Mouse (Mus musculus) heart, embryonic 12.5 days (tissue): Measurements from ENCODE around the gene Def8. TPM values are rescaled to one million over a fixed set of nuclear protein-coding genes. Genes with fewer than 3 reads are reported as not detected.
"Not testable (repeated sequence)": the region's sequence is repeated elsewhere in the genome, so short reads cannot be mapped to it uniquely, and the experiment has no call there.

Experiments
- ATAC-seq: fragments of 200-750 bp; cut with Nextera tagmentation; 2 replicates; pipeline ENCODE4 v1.8.0; 2017; ENCODE audit warnings: moderate TSS enrichment, moderate library complexity; ENCODE audit not compliant: insufficient number of reproducible peaks, low FRiP score
- H3K27ac ChIP-seq: fragments of 300-500 bp; sonication (generic); 2 replicates; pipeline ENCODE4 v1.5.1; 2016; ENCODE audit warnings: mild to moderate bottlenecking, moderate library complexity; ENCODE audit not compliant: poor library complexity, severe bottlenecking
- H3K27me3 ChIP-seq: fragments of 300-500 bp; sonication (generic); replicated peaks from 2 replicates; pipeline ENCODE4 v1.6.1; 2016; ENCODE audit warnings: mild to moderate bottlenecking, moderate library complexity
- H3K36me3 ChIP-seq: fragments of 300-500 bp; sonication (generic); 2 replicates; pipeline ENCODE4 v1.6.1; 2016; ENCODE audit warnings: mild to moderate bottlenecking, moderate library complexity
- H3K4me1 ChIP-seq: fragments of 300-500 bp; sonication (generic); replicated peaks from 2 replicates; pipeline ENCODE4 v1.6.1; 2016; ENCODE audit warnings: mild to moderate bottlenecking
- H3K4me2 ChIP-seq: fragments of 300-500 bp; sonication (generic); 2 replicates; pipeline ENCODE4 v1.6.1; 2016; ENCODE audit warnings: mild to moderate bottlenecking, moderate library complexity
- H3K4me3 ChIP-seq: fragments of 300-500 bp; sonication (generic); 2 replicates; pipeline ENCODE4 v1.5.1; 2016; ENCODE audit warnings: mild to moderate bottlenecking
- H3K9ac ChIP-seq: fragments of 300-500 bp; sonication (generic); 2 replicates; pipeline ENCODE4 v1.6.1; 2016; ENCODE audit warnings: mild to moderate bottlenecking, moderate library complexity
- H3K9me3 ChIP-seq: fragments of 300-500 bp; sonication (generic); replicated peaks from 2 replicates; pipeline ENCODE4 v1.6.1; 2016; ENCODE audit warnings: mild to moderate bottlenecking, moderate library complexity
- WGBS: fragments of 180-500 bp; shearing (Covaris S2); methylation state at CpG from one replicate; pipeline ENCODE4 v1.1.7; 2016; 5-methylcytosine and 5-hydroxymethylcytosine counted together
- polyA plus RNA-seq: library from polyadenylated mRNA; unstranded; fragments of >200 nt; fragmentation: Nextera tagmentation; extraction: Ambion mirVana; gene quantifications from 2 replicates; pipeline ENCODE4 v1.2.1, GENCODE M21; 2016

The Def8 gene
- polyA plus RNA-seq, 1 experiment from 2014 or later: 34.7 TPM

GRCm38 (mm10) chr8:123422781-123423159 lies 557 bp upstream of the Def8 start:
- WGBS: 9% methylated on average over 3 of the region's 3 CpGs
- peak overlapping the region; percentile 66; the same call in 1 of the 2 replicates for H3K4me2 ChIP-seq
- H3K4me3 ChIP-seq: no peak overlapping the region
- H3K4me1 ChIP-seq: peaks cover 4% of the 10 kb centered on the region; the same call in 1 of the 2 replicates
- no peak overlapping the region for H3K27ac ChIP-seq
- no peak for ATAC-seq
- H3K9ac ChIP-seq: no peak overlapping the region
- H3K36me3 ChIP-seq: no peaks in the 10 kb centered on the region
- H3K27me3 ChIP-seq: peaks cover 16% of the 10 kb centered on the region
- H3K9me3 ChIP-seq: peaks cover 15% of the 10 kb centered on the region

GRCm38 (mm10) chr8:123426511-123427509 lies 3.5 kb downstream of the Def8 start:
- ATAC-seq: no peak
- Histone ChIP-seq H3K36me3 (no peaks in the 10 kb centered on the region), H3K27me3 (no peaks in the 10 kb centered on the region), H3K4me1 (peaks cover 4% of the 10 kb centered on the region; the same call in 1 of the 2 replicates), H3K9me3 (peaks cover 50% of the 10 kb centered on the region), H3K4me2 (no peak overlapping the region), H3K27ac (no peak overlapping the region), H3K9ac (no peak overlapping the region), H3K4me3 (no peak overlapping the region)
- WGBS: 93% methylated on average over 27 of the region's 27 CpGs

GRCm38 (mm10) chr8:123427639-123428275 lies 4.4 kb downstream of the Def8 start:
- WGBS: 93% methylated on average over 24 of the region's 24 CpGs
- no peaks in the 10 kb centered on the region for H3K4me1 ChIP-seq
- ATAC-seq: no peak
- no peak overlapping the region for H3K4me3 ChIP-seq
- H3K9me3 ChIP-seq: peaks cover 59% of the 10 kb centered on the region
- H3K4me2 ChIP-seq: no peak overlapping the region
- H3K27ac ChIP-seq: no peak overlapping the region
- no peaks in the 10 kb centered on the region for H3K27me3 ChIP-seq
- H3K9ac ChIP-seq: no peak overlapping the region
- no peaks in the 10 kb centered on the region for H3K36me3 ChIP-seq

- H3K4me1 ChIP-seq: no peaks in the 10 kb centered on the region
- H3K4me2 ChIP-seq: no peak overlapping the region
- no peak overlapping the region for H3K27ac ChIP-seq
- H3K9ac ChIP-seq: no peak overlapping the region
- H3K4me3 ChIP-seq: no peak overlapping the region
- ATAC-seq: no peak
- 95% methylated on average over 29 of the region's 29 CpGs for WGBS
- H3K9me3 ChIP-seq: peaks cover 66% of the 10 kb centered on the region
- no peaks in the 10 kb centered on the region for H3K36me3 ChIP-seq
- H3K27me3 ChIP-seq: no peaks in the 10 kb centered on the region
These were observed 5.1 kb downstream of the Def8 start for GRCm38 (mm10) chr8:123428343-123428893.

- H3K27ac ChIP-seq: no peak overlapping the region
- no peak overlapping the region for H3K4me2 ChIP-seq
- no peaks in the 10 kb centered on the region for H3K36me3 ChIP-seq
- peaks cover 69% of the 10 kb centered on the region for H3K9me3 ChIP-seq
- no peaks in the 10 kb centered on the region for H3K27me3 ChIP-seq
- no peak overlapping the region for H3K4me3 ChIP-seq
- H3K9ac ChIP-seq: no peak overlapping the region
- WGBS: 93% methylated on average over 23 of the region's 23 CpGs
- no peak for ATAC-seq
- H3K4me1 ChIP-seq: no peaks in the 10 kb centered on the region
These were observed 5.8 kb downstream of the Def8 start for GRCm38 (mm10) chr8:123428939-123429721.

- not testable (repeated sequence) for H3K9ac ChIP-seq, H3K4me1 ChIP-seq, H3K4me3 ChIP-seq, H3K36me3 ChIP-seq, H3K27ac ChIP-seq, ATAC-seq, H3K27me3 ChIP-seq, H3K4me2 ChIP-seq
- WGBS: 91% methylated on average over 15 of the region's 15 CpGs
- H3K9me3 ChIP-seq: peaks cover 69% of the 10 kb centered on the region
These were observed 6.3 kb downstream of the Def8 start for GRCm38 (mm10) chr8:123429722-123430013.

- not testable (repeated sequence) for H3K9ac ChIP-seq, H3K36me3 ChIP-seq, H3K4me3 ChIP-seq, H3K4me1 ChIP-seq, H3K4me2 ChIP-seq, ATAC-seq, H3K27me3 ChIP-seq, H3K27ac ChIP-seq
- 84% methylated on average over 8 of the region's 8 CpGs for WGBS
- H3K9me3 ChIP-seq: peaks cover 69% of the 10 kb centered on the region
These were observed 7.6 kb downstream of the Def8 start for GRCm38 (mm10) chr8:123430936-123431335.

GRCm38 (mm10) chr8:123431616-123432365 lies 8.5 kb downstream of the Def8 start:
- Histone ChIP-seq H3K27ac (no peak overlapping the region), H3K36me3 (no peaks in the 10 kb centered on the region), H3K27me3 (no peaks in the 10 kb centered on the region), H3K9me3 (peaks cover 64% of the 10 kb centered on the region), H3K4me3 (no peak overlapping the region), H3K4me1 (no peaks in the 10 kb centered on the region), H3K9ac (no peak overlapping the region), H3K4me2 (no peak overlapping the region)
- ATAC-seq: no peak
- WGBS: 92% methylated on average over 25 of the region's 25 CpGs

GRCm38 (mm10) chr8:123432381-123432780 lies 9.1 kb downstream of the Def8 start:
- peaks cover 63% of the 10 kb centered on the region for H3K9me3 ChIP-seq
- H3K4me3 ChIP-seq: no peak overlapping the region
- no peak overlapping the region for H3K4me2 ChIP-seq
- no peaks in the 10 kb centered on the region for H3K36me3 ChIP-seq
- 92% methylated on average over 16 of the region's 16 CpGs for WGBS
- no peaks in the 10 kb centered on the region for H3K4me1 ChIP-seq
- no peaks in the 10 kb centered on the region for H3K27me3 ChIP-seq
- no peak overlapping the region for H3K27ac ChIP-seq
- no peak overlapping the region for H3K9ac ChIP-seq
- no peak for ATAC-seq

GRCm38 (mm10) chr8:123433241-123433974 lies 10.1 kb downstream of the Def8 start:
- not testable (repeated sequence) for H3K4me3 ChIP-seq, H3K36me3 ChIP-seq, H3K27me3 ChIP-seq, H3K27ac ChIP-seq, H3K4me1 ChIP-seq, H3K9ac ChIP-seq, H3K4me2 ChIP-seq, ATAC-seq
- H3K9me3 ChIP-seq: peaks cover 55% of the 10 kb centered on the region
- 94% methylated on average over 47 of the region's 47 CpGs for WGBS
